Mouse (Mus musculus) liver, postnatal 0 days (tissue): ENCODE measurements at regions not wholly inside any gene's neighbourhood (a gene's known extent, or its start where the extent isn't known, plus 50 kb on each side); places are given as distances from the start of the nearest gene placed in this dataset.

ENCODE experiments used
- ATAC-seq: fragments of 200-750 bp; cut with Nextera tagmentation; 2 replicates; pipeline ENCODE4 v1.8.0; 2017; ENCODE audit warnings: mild to moderate bottlenecking, moderate library complexity
- DNase-seq: peaks from one replicate; pipeline ENCODE4 v3.0.0-alpha.2; 2016
- H3K27ac ChIP-seq: fragments of 300-500 bp; sonication (generic); 2 replicates; pipeline ENCODE4 v1.5.1; 2014; ENCODE audit warnings: antibody characterized with exemption, moderate library complexity, mild to moderate bottlenecking, low read depth
- H3K27me3 ChIP-seq: fragments of 300-500 bp; sonication (generic); 2 replicates; pipeline ENCODE4 v1.6.1; 2014; ENCODE audit warnings: low read length, control low read depth, mixed read lengths; ENCODE audit not compliant: insufficient read depth
- H3K36me3 ChIP-seq: fragments of 300-500 bp; sonication (generic); replicated peaks from 2 replicates; pipeline ENCODE4 v1.6.1; 2014; ENCODE audit warnings: mild to moderate bottlenecking, control low read depth, low read length, moderate library complexity, mixed read lengths; ENCODE audit not compliant: insufficient read depth
- H3K4me1 ChIP-seq: fragments of 300-500 bp; sonication (generic); 2 replicates; pipeline ENCODE4 v1.6.1; 2014; ENCODE audit warnings: antibody characterized with exemption, mild to moderate bottlenecking, control low read depth; ENCODE audit not compliant: insufficient read depth
- H3K4me2 ChIP-seq: fragments of 300-500 bp; sonication (generic); 2 replicates; pipeline ENCODE4 v1.6.1; 2014; ENCODE audit warnings: low read depth, mild to moderate bottlenecking, low read length, moderate library complexity, mixed read lengths
- H3K4me3 ChIP-seq: fragments of 300-500 bp; sonication (generic); 2 replicates; pipeline ENCODE4 v1.5.1; 2014; ENCODE audit warnings: low read depth, low read length
- H3K9ac ChIP-seq: fragments of 300-500 bp; sonication (generic); replicated peaks from 2 replicates; pipeline ENCODE4 v1.6.1; 2014; ENCODE audit warnings: mild to moderate bottlenecking, moderate library complexity
- H3K9me3 ChIP-seq: fragments of 300-500 bp; sonication (generic); 2 replicates; pipeline ENCODE4 v1.6.1; 2016; ENCODE audit warnings: mild to moderate bottlenecking, control low read depth, low read length, mixed read lengths
- CTCF ChIP-seq: sonication (generic); IDR thresholded peaks from 2 replicates; pipeline ENCODE4 v1.5.1; 2016; ENCODE audit warnings: antibody characterized with exemption, low read depth
- EP300 ChIP-seq: IDR thresholded peaks from 2 replicates; pipeline ENCODE4 v1.6.1; 2016; ENCODE audit warnings: antibody characterized with exemption, low read depth, mild to moderate bottlenecking
- WGBS: fragments of 180-500 bp; shearing (Covaris S2); extraction: QIAGEN DNeasy Blood & Tissue Kit; methylation state at CpG from one replicate; pipeline ENCODE4 v1.1.7; 2014; ENCODE audit not compliant: insufficient replicate concordance; 5-methylcytosine and 5-hydroxymethylcytosine counted together

DNA sequence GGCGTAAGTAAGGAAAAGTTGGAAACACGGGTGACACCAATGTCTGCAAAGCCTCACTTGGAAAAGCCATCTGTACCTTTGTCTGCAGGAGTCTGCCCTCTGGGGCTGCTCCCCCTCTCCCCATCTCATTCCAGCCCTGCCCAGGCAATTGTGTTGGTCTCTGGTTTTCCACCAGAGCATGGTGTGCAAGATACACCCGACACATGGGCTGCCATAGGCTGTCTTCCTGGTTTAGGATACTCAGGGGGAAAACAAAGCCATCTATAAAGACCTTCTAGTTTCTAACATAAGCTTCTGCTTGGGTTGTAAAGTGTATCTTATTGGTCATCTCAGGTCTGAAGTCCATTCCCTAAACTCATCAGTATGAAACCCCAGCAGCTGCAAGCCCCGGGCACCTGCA lies 270.1 kb upstream of the 1700056E22Rik start:
- Histone ChIP-seq H3K27me3 (no peaks in the 10 kb centered on the region), H3K9ac (no peak overlapping the region), H3K27ac (no peak overlapping the region), H3K4me3 (no peak overlapping the region), H3K4me1 (no peaks in the 10 kb centered on the region), H3K9me3 (no peaks in the 10 kb centered on the region), H3K36me3 (no peaks in the 10 kb centered on the region), H3K4me2 (no peak overlapping the region)
- TF ChIP-seq EP300 (no peak), CTCF (no peak)
- DNase-seq = no peak
- no peak for ATAC-seq
- 77% methylated on average over 4 of the region's 4 CpGs for WGBS

DNA sequence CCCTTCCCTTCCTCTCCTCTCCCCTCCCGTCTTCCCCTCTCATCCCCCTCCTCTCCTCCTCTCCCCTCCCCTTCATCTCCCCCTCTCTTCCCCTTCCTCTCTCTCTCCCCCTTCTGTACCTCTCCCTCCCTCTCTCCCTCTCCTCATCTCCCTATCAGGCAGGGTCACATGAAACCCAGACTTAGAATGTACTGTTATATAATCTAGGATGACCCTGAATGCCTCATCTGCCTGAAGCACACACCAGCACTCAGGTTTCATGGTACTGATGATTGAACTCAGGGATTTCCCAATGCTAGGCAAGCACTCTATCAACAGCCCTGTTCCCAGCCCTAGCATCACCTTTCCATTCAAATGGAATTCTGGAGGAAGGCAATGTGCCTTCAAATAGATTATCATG lies 264.6 kb upstream of the 1700056E22Rik start:
- TF ChIP-seq CTCF = no peak
- TF ChIP-seq EP300 = no peak
- no peak overlapping the region for H3K27ac ChIP-seq
- no peaks in the 10 kb centered on the region for H3K36me3 ChIP-seq
- no peak overlapping the region for H3K4me2 ChIP-seq
- H3K4me1 ChIP-seq = no peaks in the 10 kb centered on the region
- H3K9me3 ChIP-seq = no peaks in the 10 kb centered on the region
- WGBS = 70% methylated on average over 1 of the region's 1 CpGs
- no peak overlapping the region for H3K9ac ChIP-seq
- ATAC-seq (no peak), DNase-seq (no peak)
- H3K27me3 ChIP-seq = no peaks in the 10 kb centered on the region
- no peak overlapping the region for H3K4me3 ChIP-seq

DNA sequence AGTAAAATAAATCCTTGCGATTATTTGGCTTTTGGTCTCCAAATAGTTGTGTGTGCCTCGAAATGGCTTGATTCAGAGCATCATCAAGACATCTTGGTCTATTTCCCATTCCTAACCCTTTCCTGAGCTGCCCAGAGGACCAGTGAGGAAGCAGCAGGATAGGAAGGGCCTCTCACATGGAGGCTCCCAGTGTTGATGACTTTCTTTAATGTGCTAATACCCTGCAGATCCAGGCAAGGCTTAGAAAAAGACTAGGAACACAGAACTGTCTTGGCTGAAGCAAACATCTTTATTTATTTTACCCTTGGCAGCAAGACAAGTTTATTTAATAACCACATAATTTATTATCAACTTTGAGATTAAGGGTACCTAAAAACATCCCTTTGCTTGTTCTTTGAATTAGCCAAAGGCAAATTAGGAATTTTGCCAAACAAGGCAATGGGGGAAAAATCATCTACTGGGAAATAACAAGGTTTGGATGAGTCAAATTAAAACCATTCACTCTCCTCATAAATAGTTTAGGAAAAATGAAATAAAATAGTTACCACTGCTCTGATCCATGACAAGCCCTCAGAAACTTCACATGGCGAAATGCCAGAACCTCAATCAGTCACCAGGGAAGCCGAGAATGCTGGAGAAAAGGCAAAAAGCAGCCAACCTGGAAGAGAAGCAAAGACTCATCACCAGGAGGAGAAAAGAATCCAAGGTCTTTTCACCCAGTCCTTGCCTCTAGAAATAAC lies 263.1 kb upstream of the 1700056E22Rik start:
- ATAC-seq (no peak), DNase-seq (no peak)
- Histone ChIP-seq H3K4me1 (no peaks in the 10 kb centered on the region), H3K4me3 (no peak overlapping the region), H3K4me2 (no peak overlapping the region), H3K27ac (no peak overlapping the region), H3K27me3 (no peaks in the 10 kb centered on the region), H3K36me3 (no peaks in the 10 kb centered on the region), H3K9me3 (no peaks in the 10 kb centered on the region), H3K9ac (no peak overlapping the region)
- no peak for TF ChIP-seq CTCF
- TF ChIP-seq EP300 = no peak
- WGBS = 63% methylated on average over 4 of the region's 4 CpGs

DNA sequence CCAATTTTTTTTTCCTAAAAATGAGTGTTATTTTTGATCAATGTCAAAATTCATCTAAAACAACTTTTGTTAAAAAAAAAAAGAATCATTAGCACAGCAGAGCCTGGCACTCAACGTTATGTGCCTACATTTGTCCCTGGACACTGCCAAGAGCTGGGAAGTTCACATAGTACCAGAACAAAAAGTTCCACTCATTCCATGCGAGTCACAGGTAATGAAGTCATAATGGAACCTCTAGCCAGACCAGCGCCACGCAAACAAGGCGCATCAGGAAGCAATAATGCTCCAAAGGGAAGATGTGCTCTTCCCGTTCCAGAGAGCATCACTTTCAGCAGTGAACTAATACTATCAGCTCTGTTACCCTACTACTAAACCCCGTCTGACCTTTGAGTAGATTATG lies 257.0 kb upstream of the 1700056E22Rik start:
- WGBS = 75% methylated on average over 7 of the region's 7 CpGs
- Histone ChIP-seq H3K4me3 (no peak overlapping the region), H3K36me3 (no peaks in the 10 kb centered on the region), H3K27ac (no peak overlapping the region), H3K9me3 (no peaks in the 10 kb centered on the region), H3K4me2 (no peak overlapping the region), H3K27me3 (no peaks in the 10 kb centered on the region), H3K9ac (no peak overlapping the region), H3K4me1 (no peaks in the 10 kb centered on the region)
- ATAC-seq (no peak), DNase-seq (no peak)
- no peak for TF ChIP-seq CTCF
- TF ChIP-seq EP300 = no peak

DNA sequence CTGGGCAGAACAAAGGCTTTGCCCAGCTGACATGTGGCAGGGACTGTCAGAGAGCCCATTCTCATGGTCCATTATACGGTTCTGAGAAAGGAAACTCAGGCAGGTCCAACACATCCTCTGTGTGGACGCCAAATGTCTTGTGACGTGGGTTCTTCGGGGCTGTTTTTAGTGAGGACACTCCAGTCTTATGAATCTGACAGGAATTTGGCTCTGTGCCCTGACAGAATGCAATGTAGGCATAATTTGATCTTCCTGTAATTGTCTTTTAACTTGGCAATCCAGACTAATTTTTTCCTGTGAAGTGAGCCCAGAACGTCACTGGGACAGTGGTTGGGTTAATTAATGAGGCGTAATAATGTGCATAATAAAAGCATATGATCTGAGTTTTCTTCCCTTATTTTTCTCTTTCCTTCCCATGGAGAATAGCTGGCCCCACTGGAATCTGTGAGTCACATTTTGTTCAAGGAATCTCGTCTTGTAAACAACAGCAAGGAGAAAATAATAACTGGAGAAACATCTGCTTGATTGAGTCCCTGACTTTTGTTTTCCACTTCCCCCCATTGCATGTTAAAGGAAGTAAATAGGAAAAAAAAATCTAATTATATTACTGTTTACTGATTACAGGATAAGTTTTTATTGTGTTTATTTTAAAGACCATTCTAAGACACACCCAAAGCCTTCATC lies 255.8 kb upstream of the 1700056E22Rik start:
- Histone ChIP-seq H3K36me3 (no peaks in the 10 kb centered on the region), H3K4me3 (no peak overlapping the region), H3K27me3 (no peaks in the 10 kb centered on the region), H3K4me2 (no peak overlapping the region), H3K9me3 (no peaks in the 10 kb centered on the region), H3K4me1 (no peaks in the 10 kb centered on the region), H3K27ac (no peak overlapping the region), H3K9ac (no peak overlapping the region)
- peak; percentile 70 for TF ChIP-seq EP300
- no peak for TF ChIP-seq CTCF
- ATAC-seq (peak; percentile 49; the same call in 1 of the 2 replicates), DNase-seq (peak; percentile 29)
- 48% methylated on average over 7 of the region's 7 CpGs for WGBS

DNA sequence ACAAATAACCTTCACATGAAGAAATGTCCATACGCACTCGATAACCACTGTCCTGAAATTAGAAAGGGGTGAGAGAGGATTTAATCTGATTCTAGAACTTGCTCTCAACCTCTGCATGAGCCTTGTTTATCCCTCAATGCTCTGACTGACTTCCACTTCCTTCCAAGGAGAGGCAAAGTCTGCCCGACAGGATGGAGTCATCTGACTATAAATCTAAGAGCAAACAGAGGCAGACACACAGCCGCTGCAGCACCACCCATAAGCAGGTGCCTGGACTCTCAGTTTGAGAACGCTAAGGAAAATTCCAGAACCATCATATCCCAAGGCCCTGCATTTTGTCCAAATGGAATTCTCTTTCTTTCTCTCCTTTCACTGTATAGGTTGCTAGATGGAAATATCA lies 247.7 kb upstream of the 1700056E22Rik start:
- TF ChIP-seq CTCF (no peak), EP300 (no peak)
- DNase-seq (no peak), ATAC-seq (no peak)
- H3K27ac ChIP-seq = no peak overlapping the region
- no peaks in the 10 kb centered on the region for H3K9me3 ChIP-seq
- H3K4me2 ChIP-seq = no peak overlapping the region
- H3K36me3 ChIP-seq = no peaks in the 10 kb centered on the region
- H3K4me3 ChIP-seq = no peak overlapping the region
- no peaks in the 10 kb centered on the region for H3K27me3 ChIP-seq
- 41% methylated on average over 5 of the region's 5 CpGs for WGBS
- no peaks in the 10 kb centered on the region for H3K4me1 ChIP-seq
- H3K9ac ChIP-seq = no peak overlapping the region
